Comparison of ENCODE assay signal across 9 mouse cellular contexts in genomic region chr19:5743576-5743975, GRCm38 (mm10). TPM values are rescaled to one million over a fixed set of nuclear protein-coding genes. Genes with fewer than 3 reads are reported as not detected.
DNase-seq lines count a peak whose midpoint lies in the region; ATAC-seq lines count a peak whose summit lies in the region.
"Had no signal": no experiment of that assay in that cellular context is flagged by ENCODE, and none has a peak within 500 bp of the region (broad histone marks: within the 10 kb centered on the region; RNA-seq: fewer than 3 reads in every experiment).

No protein-coding gene starts in this region.

- intact Hi-C loops in gastrocnemius, postnatal 14 days (cut with DNase I; ENCODE audit: low total_unique reads): no loop called here

- WGBS in kidney, embryonic 14.5 days: 55% methylated on average over 5 of the region's 5 CpGs
- 51% methylated on average over 5 of the region's 5 CpGs for WGBS in hindbrain, embryonic 14.5 days

- no peak for ATAC-seq in kidney, embryonic 14.5 days (ENCODE audit: low FRiP score, low TSS enrichment)
- ATAC-seq in hindbrain, embryonic 14.5 days (ENCODE audit: low FRiP score): no peak
- ATAC-seq in monocyte, adult 5-6 weeks (replicated peaks; ENCODE audit: insufficient number of reproducible peaks, low FRiP score, low TSS enrichment, poor library complexity, severe bottlenecking): peak; percentile 37
- ATAC-seq: inflammation-experienced regulatory T-cells, adult 6 months had no signal

- peaks cover 44% of the 10 kb centered on the region for H3K4me1 ChIP-seq in kidney, embryonic 14.5 days (ENCODE audit: control insufficient read depth, insufficient read depth, low read length)
- H3K4me1 ChIP-seq in hindbrain, embryonic 14.5 days (replicated peaks; ENCODE audit: control insufficient read depth, insufficient read depth, low read length): peaks cover 24% of the 10 kb centered on the region; the same call in 1 of the 2 replicates

- no peak overlapping the region for H3K9ac ChIP-seq in kidney, embryonic 14.5 days (ENCODE audit: low read depth, low read length)
- no peak overlapping the region; the same call in 1 of the 2 replicates for H3K9ac ChIP-seq in hindbrain, embryonic 14.5 days

- H3K4me3 ChIP-seq in kidney, embryonic 14.5 days (ENCODE audit: low read length): no peak overlapping the region
- H3K4me3 ChIP-seq in hindbrain, embryonic 14.5 days (replicated peaks; ENCODE audit: low read length): no peak overlapping the region

- peak; percentile 9 for DNase-seq in kidney, adult 18-20 months
- DNase-seq in brain, adult 2 months (ENCODE audit: low read depth, low spot score): peak; percentile 66
- DNase-seq in hindbrain, embryonic 14.5 days (ENCODE audit: low spot score): no peak
- no peak for DNase-seq in gastrocnemius, postnatal 14 days
- no peak for DNase-seq in left cerebral cortex, adult 8-10 months (ENCODE audit: low spot score in 2 of 2)
- no peak for DNase-seq in T-cell, adult 2 months (ENCODE audit: low spot score)

- no peak overlapping the region for H3K27ac ChIP-seq in kidney, embryonic 14.5 days (ENCODE audit: low read depth, low read length)
- H3K27ac ChIP-seq in hindbrain, embryonic 14.5 days: no peak overlapping the region

- no peak overlapping the region; the same call in 1 of the 2 replicates for H3K4me2 ChIP-seq in kidney, embryonic 14.5 days (replicated peaks; ENCODE audit: low read depth, low read length)
- H3K4me2 ChIP-seq in hindbrain, embryonic 14.5 days (replicated peaks): peak overlapping the region; percentile 99

- H3K27me3 ChIP-seq in kidney, embryonic 14.5 days (ENCODE audit: control insufficient read depth, insufficient read depth, low read length): 0 out of 2 replicates have a peak, but pooled peaks cover 3% of the 10 kb centered on the region
- peaks cover 59% of the 10 kb centered on the region for H3K27me3 ChIP-seq in hindbrain, embryonic 14.5 days (ENCODE audit: control insufficient read depth, insufficient read depth, low read length)

- H3K9me3 ChIP-seq in kidney, embryonic 14.5 days (ENCODE audit: control insufficient read depth, low read length): no peaks in the 10 kb centered on the region
- H3K9me3 ChIP-seq in hindbrain, embryonic 14.5 days (ENCODE audit: control insufficient read depth, low read length): no peaks in the 10 kb centered on the region

- H3K36me3 ChIP-seq in kidney, embryonic 14.5 days (ENCODE audit: control insufficient read depth, insufficient read depth, low read length): no peaks in the 10 kb centered on the region
- no peaks in the 10 kb centered on the region for H3K36me3 ChIP-seq in hindbrain, embryonic 14.5 days (replicated peaks; ENCODE audit: control insufficient read depth, insufficient read depth)

RNA-seq across cellular contexts. Expression of gene Ltbp3, which starts 2.9 kb away (rescaled TPM):
- polyA plus RNA-seq in kidney, embryonic 14.5 days (2014; fragmentation: Nextera tagmentation; extraction: Ambion mirVana): 14.9 and 27.1 TPM in 2 replicates
- 13.8 and 15.8 TPM in 2 replicates for polyA plus RNA-seq in hindbrain, embryonic 14.5 days (2014; fragmentation: Nextera tagmentation; extraction: Ambion mirVana)
- 1.2 to 9.7 TPM (median 2.2 TPM) in 3 replicates for total RNA-seq in monocyte, adult 5-6 weeks (2017)
- 10 to 100 TPM; 57.0 to 66.4 TPM for total RNA-seq in gastrocnemius, postnatal 14 days (2021)
- 10 to 100 TPM; 35.0 to 42.2 (median 41.3) TPM for total RNA-seq in left cerebral cortex, adult 8-10 months (2022)

RNA-seq across cellular contexts. Expression of gene Fam89b, which starts 14.1 kb away (rescaled TPM):
- polyA plus RNA-seq in kidney, embryonic 14.5 days (2014; fragmentation: Nextera tagmentation; extraction: Ambion mirVana): 92.8 and 114 TPM in 2 replicates
- 140 and 144 TPM in 2 replicates for polyA plus RNA-seq in hindbrain, embryonic 14.5 days (2014; fragmentation: Nextera tagmentation; extraction: Ambion mirVana)
- 33.1 to 54.4 TPM (median 45.1 TPM) in 3 replicates for total RNA-seq in monocyte, adult 5-6 weeks (2017)
- total RNA-seq in gastrocnemius, postnatal 14 days (2021): 10 to 100 TPM; 29.6 to 32.9 TPM
- 10 to 100 TPM; 24.9 to 30.9 (median 26.1) TPM for total RNA-seq in left cerebral cortex, adult 8-10 months (2022)

RNA-seq across cellular contexts. Expression of gene Ehbp1l1, which starts 17.5 kb away (rescaled TPM):
- polyA plus RNA-seq in kidney, embryonic 14.5 days (2014; fragmentation: Nextera tagmentation; extraction: Ambion mirVana): 8.8 and 11.5 TPM in 2 replicates
- 9.2 and 12.5 TPM in 2 replicates for polyA plus RNA-seq in hindbrain, embryonic 14.5 days (2014; fragmentation: Nextera tagmentation; extraction: Ambion mirVana)
- 141 to 192 TPM (median 174 TPM) in 3 replicates for total RNA-seq in monocyte, adult 5-6 weeks (2017)
- 100 to 1,000 TPM; 246 to 269 TPM for total RNA-seq in gastrocnemius, postnatal 14 days (2021)
- total RNA-seq in left cerebral cortex, adult 8-10 months (2022): 10 to 100 TPM; 15.8 to 22.9 (median 19.9) TPM

RNA-seq across cellular contexts. Expression of gene Scyl1, which starts 27.6 kb away (rescaled TPM):
- 54.7 and 73.5 TPM in 2 replicates for polyA plus RNA-seq in kidney, embryonic 14.5 days (2014; fragmentation: Nextera tagmentation; extraction: Ambion mirVana)
- 73.5 and 76.7 TPM in 2 replicates for polyA plus RNA-seq in hindbrain, embryonic 14.5 days (2014; fragmentation: Nextera tagmentation; extraction: Ambion mirVana)
- 37.3 to 55.9 TPM (median 44.9 TPM) in 3 replicates for total RNA-seq in monocyte, adult 5-6 weeks (2017)
- 10 to 100 TPM; 56.8 to 64.9 TPM for total RNA-seq in gastrocnemius, postnatal 14 days (2021)
- 100 to 1,000 TPM in 1 of 4 experiments, 10 to 100 TPM in 3; 88.9 to 100 (median 94.9) TPM for total RNA-seq in left cerebral cortex, adult 8-10 months (2022)

RNA-seq across cellular contexts. Expression of gene Kcnk7, which starts 39.4 kb away (rescaled TPM):
- polyA plus RNA-seq in kidney, embryonic 14.5 days (2014; fragmentation: Nextera tagmentation; extraction: Ambion mirVana): 0.39 and 0.42 TPM in 2 replicates
- 0.36 TPM in 1 of 2 replicates, not detected in the other for polyA plus RNA-seq in hindbrain, embryonic 14.5 days (2014; fragmentation: Nextera tagmentation; extraction: Ambion mirVana)
- total RNA-seq in monocyte, adult 5-6 weeks (2017): 1.3 TPM in 2 of 3 replicates, not detected in the other
- total RNA-seq in gastrocnemius, postnatal 14 days (2021): not detected
- under 1 TPM in 1 of 4 experiments, not detected in 3; 0.37 TPM for total RNA-seq in left cerebral cortex, adult 8-10 months (2022)

Comparison
In these comparisons a context has a peak if more than half of its experiments do, and no peak if none do; other contexts are left out.
1. DNase-seq: peak in kidney, adult 18-20 months (single experiment) and brain, adult 2 months (single experiment); none in hindbrain, embryonic 14.5 days (single experiment), gastrocnemius, postnatal 14 days (single experiment), left cerebral cortex, adult 8-10 months (0 of 2) and T-cell, adult 2 months (single experiment).